Mouse (Mus musculus) testis, adult 2 months (tissue): ENCODE results near the gene Sox11.

Source experiments
- CTCF ChIP-seq: fragments of 200-500 bp; IDR thresholded peaks from 2 replicates; pipeline ENCODE4 v1.5.1; 2012; ENCODE audit warnings: low read depth, mild to moderate bottlenecking, inconsistent platforms, low read length, moderate library complexity; ENCODE audit not compliant: control insufficient read depth, insufficient read depth, insufficient replicate concordance
- POLR2A ChIP-seq: fragments of 200-500 bp; IDR thresholded peaks from 2 replicates; pipeline ENCODE4 v1.6.1; 2012; ENCODE audit warnings: low read depth, mild to moderate bottlenecking, inconsistent platforms, low read length, moderate library complexity; ENCODE audit not compliant: control insufficient read depth

- TF ChIP-seq CTCF, result no peak
- TF ChIP-seq POLR2A, result no peak
These were observed 14.8 kb upstream of the Sox11 start for GRCm38 (mm10) chr12:27357076-27357637.
